Mouse (Mus musculus) erythroblast, adult 5-6 weeks (primary cell): ENCODE data around the gene Frs3. TPM values are rescaled to one million over a fixed set of nuclear protein-coding genes. Genes with fewer than 3 reads are reported as not detected.

Experiments used
- total RNA-seq, 2 experiments: library from RNA; stranded (forward) in 1 of 2; stranded (reverse) in 1 of 2; fragments of 150-400 nt in 1 of 2; fragments of 200-764, 138-1000 nt in 1 of 2; gene quantifications; 2 replicates each; pipeline versions ENCODE4 v1.2.3 to v1.2.4; 2015 to 2017; ENCODE audit warnings: low replicate concordance in 2 of 2

Frs3 gene
- total RNA-seq, 2 experiments from 2014 or later, result not detected

Other genes starting within 250 kb of the Frs3 start
- gene Taf8, start 186.7 kb upstream of the Frs3 start, total RNA-seq (2015; ENCODE audit: low replicate concordance), result 34.5 and 36.5 TPM in 2 replicates
- 47.1 and 67.9 TPM in 2 replicates for gene Taf8, start 186.7 kb upstream of the Frs3 start, total RNA-seq (2017; ENCODE audit: low replicate concordance)
- 85.3 and 115 TPM in 2 replicates for gene Ccnd3, start 184.0 kb upstream of the Frs3 start, total RNA-seq (2015; ENCODE audit: low replicate concordance)
- 64.3 and 65.9 TPM in 2 replicates for gene Ccnd3, start 184.0 kb upstream of the Frs3 start, total RNA-seq (2017; ENCODE audit: low replicate concordance)
- 1.2 and 2.1 TPM in 2 replicates for gene Bysl, start 77.5 kb upstream of the Frs3 start, total RNA-seq (2015; ENCODE audit: low replicate concordance)
- gene Bysl, start 77.5 kb upstream of the Frs3 start, total RNA-seq (2017; ENCODE audit: low replicate concordance), result 3.2 and 4.3 TPM in 2 replicates
- 10.4 and 19.9 TPM in 2 replicates for gene Med20, start 77.4 kb upstream of the Frs3 start, total RNA-seq (2015; ENCODE audit: low replicate concordance)
- gene Med20, start 77.4 kb upstream of the Frs3 start, total RNA-seq (2017; ENCODE audit: low replicate concordance), result 48.5 and 68.2 TPM in 2 replicates
- 2.5 and 4.8 TPM in 2 replicates for gene Gm20517, start 77.4 kb upstream of the Frs3 start, total RNA-seq (2015; ENCODE audit: low replicate concordance)
- 6.3 and 16.2 TPM in 2 replicates for gene Gm20517, start 77.4 kb upstream of the Frs3 start, total RNA-seq (2017; ENCODE audit: low replicate concordance)
- gene Usp49, start 58.3 kb upstream of the Frs3 start, total RNA-seq (2015; ENCODE audit: low replicate concordance), result 7.3 and 36.5 TPM in 2 replicates
- 14.8 and 27.6 TPM in 2 replicates for gene Usp49, start 58.3 kb upstream of the Frs3 start, total RNA-seq (2017; ENCODE audit: low replicate concordance)
- 24.2 and 44.9 TPM in 2 replicates for gene Tomm6, start 644 bp upstream of the Frs3 start, total RNA-seq (2015; ENCODE audit: low replicate concordance)
- 9.1 and 10.8 TPM in 2 replicates for gene Tomm6, start 644 bp upstream of the Frs3 start, total RNA-seq (2017; ENCODE audit: low replicate concordance)
- not detected in 2 replicates for gene Gm21981, start 5.4 kb downstream of the Frs3 start, total RNA-seq (2015; ENCODE audit: low replicate concordance)
- gene Gm21981, start 5.4 kb downstream of the Frs3 start, total RNA-seq (2017; ENCODE audit: low replicate concordance), result not detected in 2 replicates
- gene Prickle4, start 5.7 kb downstream of the Frs3 start, total RNA-seq (2015; ENCODE audit: low replicate concordance), result not detected in 2 replicates
- not detected in 2 replicates for gene Prickle4, start 5.7 kb downstream of the Frs3 start, total RNA-seq (2017; ENCODE audit: low replicate concordance)
- gene Pgc, start 37.8 kb downstream of the Frs3 start, total RNA-seq (2015; ENCODE audit: low replicate concordance), result not detected in 2 replicates
- not detected in 2 replicates for gene Pgc, start 37.8 kb downstream of the Frs3 start, total RNA-seq (2017; ENCODE audit: low replicate concordance)
- gene Tfeb, start 48.0 kb downstream of the Frs3 start, total RNA-seq (2015; ENCODE audit: low replicate concordance), result 4.6 and 6.7 TPM in 2 replicates
- gene Tfeb, start 48.0 kb downstream of the Frs3 start, total RNA-seq (2017; ENCODE audit: low replicate concordance), result 3.8 and 9.4 TPM in 2 replicates
- gene Mdfi, start 145.7 kb downstream of the Frs3 start, total RNA-seq (2015; ENCODE audit: low replicate concordance), result not detected in 2 replicates
- gene Mdfi, start 145.7 kb downstream of the Frs3 start, total RNA-seq (2017; ENCODE audit: low replicate concordance), result not detected in 2 replicates
- 1.2 and 4.0 TPM in 2 replicates for gene Foxp4, start 235.6 kb downstream of the Frs3 start, total RNA-seq (2015; ENCODE audit: low replicate concordance)
- 0.51 and 0.70 TPM in 2 replicates for gene Foxp4, start 235.6 kb downstream of the Frs3 start, total RNA-seq (2017; ENCODE audit: low replicate concordance)